Mouse (Mus musculus) B cell, adult 2 months (primary cell): ENCODE data around the gene Pald1.

Experiments
- DNase-seq, 2 experiments: peaks; one replicate each; pipeline ENCODE4 v3.0.0; 2022

The Pald1 gene

GRCm38 (mm10) chr10:61365902-61366301, 17.4 kb downstream of the Pald1 start:
- DNase-seq: no peak

GRCm38 (mm10) chr10:61364431-61364830, 18.9 kb downstream of the Pald1 start:
- DNase-seq: no peak

- no peak for DNase-seq
These were observed 20.3 kb downstream of the Pald1 start for GRCm38 (mm10) chr10:61362992-61363391.

GRCm38 (mm10) chr10:61362483-61362882, 20.8 kb downstream of the Pald1 start:
- no peak for DNase-seq

- DNase-seq: no peak
These were observed 22.7 kb downstream of the Pald1 start for GRCm38 (mm10) chr10:61360667-61361066.

GRCm38 (mm10) chr10:61359411-61359810, 23.9 kb downstream of the Pald1 start:
- DNase-seq: no peak

- no peak for DNase-seq
These were observed 25.7 kb downstream of the Pald1 start for GRCm38 (mm10) chr10:61357658-61358057.

GRCm38 (mm10) chr10:61356568-61356967, 26.8 kb downstream of the Pald1 start:
- DNase-seq: no peak

GRCm38 (mm10) chr10:61356095-61356494, 27.2 kb downstream of the Pald1 start:
- peak; percentile 23 to 35 for DNase-seq

- DNase-seq: no peak
These were observed 27.7 kb downstream of the Pald1 start for GRCm38 (mm10) chr10:61355611-61356010.

GRCm38 (mm10) chr10:61351216-61351615, 32.1 kb downstream of the Pald1 start:
- DNase-seq: no peak

- no peak for DNase-seq
These were observed 37.0 kb downstream of the Pald1 start for GRCm38 (mm10) chr10:61346374-61346773.

GRCm38 (mm10) chr10:61345179-61345578, 38.2 kb downstream of the Pald1 start:
- DNase-seq: no peak

GRCm38 (mm10) chr10:61343950-61344349, 39.4 kb downstream of the Pald1 start:
- peak; percentile 70 to 73 for DNase-seq

GRCm38 (mm10) chr10:61342750-61343149, 40.6 kb downstream of the Pald1 start:
- DNase-seq: no peak

GRCm38 (mm10) chr10:61341557-61341956, 41.8 kb downstream of the Pald1 start:
- peak; percentile 75 to 76 for DNase-seq

GRCm38 (mm10) chr10:61341045-61341444, 42.3 kb downstream of the Pald1 start:
- DNase-seq: no peak

- no peak for DNase-seq
These were observed 43.1 kb downstream of the Pald1 start for GRCm38 (mm10) chr10:61340247-61340646.

GRCm38 (mm10) chr10:61339216-61339615, 44.1 kb downstream of the Pald1 start:
- peak in 1 of 2 experiments; percentile 3 for DNase-seq

GRCm38 (mm10) chr10:61337665-61338064, 45.7 kb downstream of the Pald1 start:
- DNase-seq: no peak

- no peak for DNase-seq
These were observed 46.7 kb downstream of the Pald1 start for GRCm38 (mm10) chr10:61336592-61336991.

GRCm38 (mm10) chr10:61336137-61336536, 47.2 kb downstream of the Pald1 start:
- DNase-seq: peak; percentile 79 to 80

GRCm38 (mm10) chr10:61334545-61334944, 48.8 kb downstream of the Pald1 start:
- no peak for DNase-seq

GRCm38 (mm10) chr10:61331046-61331445, 52.3 kb downstream of the Pald1 start:
- no peak for DNase-seq

GRCm38 (mm10) chr10:61328927-61329326, 54.4 kb downstream of the Pald1 start:
- no peak for DNase-seq

GRCm38 (mm10) chr10:61327545-61327944, 55.8 kb downstream of the Pald1 start:
- no peak for DNase-seq
